Mouse (Mus musculus) T-cell, adult 2 months (primary cell): ENCODE results near the gene Ube2e1.

Experiments used
- DNase-seq: peaks from one replicate; pipeline ENCODE4 v3.0.0; 2022; ENCODE audit warnings: low spot score

Gene Ube2e1

DNA sequence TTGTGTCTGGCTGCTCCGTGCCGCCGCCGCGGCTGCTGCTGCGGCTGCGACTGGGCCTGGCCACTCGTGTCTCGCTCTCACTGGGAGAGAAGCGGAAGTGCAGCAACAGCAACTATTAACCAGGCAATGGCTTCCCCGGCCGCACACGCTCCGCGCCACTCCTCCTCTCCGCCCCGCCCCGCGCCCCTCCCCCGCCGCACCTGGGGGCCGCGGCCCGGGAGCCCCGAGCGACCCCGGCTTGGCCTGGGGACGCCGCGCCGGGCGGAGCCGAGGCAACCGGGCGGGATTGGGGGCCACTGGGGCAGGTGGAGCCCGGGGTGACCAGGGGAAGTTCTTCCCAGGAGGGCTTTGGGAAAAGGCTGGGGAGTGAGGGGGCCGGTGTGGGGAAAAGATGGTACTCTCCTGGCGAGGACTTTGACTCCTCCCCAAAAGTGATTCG is at the start of gene Ube2e1:
Ube2e1 (minus strand) TSS at position 167 of the 439 bp plus-strand sequence.
- DNase-seq, result peak; percentile 79

- no peak for DNase-seq
Observed at GRCm38 (mm10) chr14:18379841-18380240, 48.2 kb upstream of the Ube2e1 start.

DNA sequence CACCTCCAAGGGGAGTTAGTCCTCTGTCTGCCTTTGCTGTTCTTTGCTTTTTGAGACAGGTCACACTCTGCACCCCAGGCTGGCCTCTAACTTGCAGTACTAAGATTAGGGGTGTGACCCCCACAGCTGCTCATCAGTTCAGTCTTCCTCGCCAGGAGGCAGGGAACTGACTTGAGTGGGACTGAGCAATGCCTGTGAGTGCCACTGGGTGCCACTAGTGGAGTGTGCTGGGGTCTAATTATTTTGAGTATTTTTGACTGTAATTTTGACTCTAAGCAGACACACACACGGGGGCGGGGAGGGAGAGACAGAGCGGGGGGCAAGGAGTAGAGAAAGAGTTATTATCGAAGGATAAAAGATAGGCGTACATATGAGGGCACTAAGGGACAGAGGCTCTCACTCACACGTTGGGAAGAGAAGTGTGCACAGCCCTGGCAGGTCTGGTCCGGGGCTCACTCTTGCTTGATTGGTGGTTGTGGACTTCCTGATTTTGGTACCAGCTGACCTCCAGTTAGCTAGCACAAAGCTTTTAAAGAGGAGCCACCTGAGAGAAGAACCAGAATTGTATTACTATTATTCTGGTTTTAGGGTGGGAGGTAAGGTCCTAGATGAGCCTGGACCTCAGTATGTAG is 46.4 kb upstream of the Ube2e1 start:
- DNase-seq, result no peak

GRCm38 (mm10) chr14:18376206-18376605 is 44.5 kb upstream of the Ube2e1 start:
- no peak for DNase-seq

DNA sequence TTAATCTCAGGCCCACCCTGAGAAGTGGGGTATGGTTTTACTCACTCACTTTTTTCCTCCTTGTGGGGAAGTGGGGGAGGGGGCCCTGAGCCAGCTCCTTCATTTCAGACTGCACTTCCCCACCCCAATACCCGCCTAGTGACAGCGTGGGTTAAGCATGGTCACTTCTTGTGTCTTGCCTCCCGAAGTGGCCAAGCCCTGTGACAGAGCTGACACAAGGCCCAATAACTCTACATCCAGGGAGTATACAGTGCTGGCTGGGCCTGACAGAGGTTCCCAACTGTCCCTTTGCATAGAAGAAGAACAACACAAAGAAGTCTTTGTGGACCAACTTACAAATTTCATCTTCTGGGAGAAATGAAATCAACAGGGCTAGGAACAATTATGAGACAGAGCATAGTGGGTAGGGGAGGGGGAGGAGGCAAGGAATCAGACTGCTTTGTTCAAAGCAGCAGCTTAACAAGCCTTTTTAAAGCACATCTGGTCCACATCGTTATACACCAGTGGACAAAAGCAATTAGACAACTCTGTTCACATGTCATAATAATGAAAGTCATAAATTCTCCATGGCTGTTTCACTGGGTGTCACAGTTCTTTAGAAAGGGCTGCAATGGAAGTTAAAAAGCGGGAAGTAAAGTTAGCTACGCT is 42.2 kb upstream of the Ube2e1 start:
- DNase-seq, result no peak

DNA sequence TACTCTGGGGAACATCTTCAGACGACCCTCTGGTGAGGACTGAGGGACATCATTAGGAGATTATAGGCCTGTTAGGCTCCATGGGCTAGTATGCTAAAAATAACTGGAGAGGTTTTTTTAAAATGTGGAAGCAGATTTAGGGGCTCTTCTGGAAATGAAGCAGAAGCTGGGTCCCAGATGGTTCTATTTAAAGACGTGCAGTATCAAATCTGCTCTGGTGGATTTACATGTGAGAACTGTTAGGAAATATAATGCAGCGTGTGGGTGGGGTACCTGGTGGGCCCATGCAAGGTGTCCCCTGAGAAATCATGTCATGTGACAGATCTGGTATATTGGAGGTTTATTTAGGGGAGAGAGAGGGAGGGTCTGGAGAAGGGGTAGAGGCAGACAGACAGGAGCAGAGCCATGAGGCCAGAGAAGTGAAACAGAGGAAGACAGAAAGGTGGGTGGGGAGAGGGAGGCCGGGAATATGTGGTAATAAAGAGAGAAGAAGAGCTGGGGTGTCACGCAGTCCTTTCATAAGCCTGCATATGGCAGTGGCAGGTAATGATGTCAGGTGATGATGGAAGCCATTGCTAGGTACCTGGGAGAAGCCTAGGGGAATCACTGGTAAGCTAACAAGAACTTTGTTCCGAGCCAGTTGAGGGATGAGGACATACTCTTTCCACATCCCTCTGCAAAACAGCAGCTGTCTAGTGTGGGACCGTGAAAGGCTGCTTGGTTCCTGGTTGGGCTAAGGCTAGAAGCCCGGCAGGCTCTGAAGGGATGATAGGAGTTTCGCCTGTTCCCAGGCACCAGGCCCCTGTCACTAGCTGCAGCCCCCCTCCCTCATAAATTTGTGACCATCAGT is 41.3 kb upstream of the Ube2e1 start:
- no peak for DNase-seq

GRCm38 (mm10) chr14:18369031-18369430 is 37.4 kb upstream of the Ube2e1 start:
- no peak for DNase-seq

DNA sequence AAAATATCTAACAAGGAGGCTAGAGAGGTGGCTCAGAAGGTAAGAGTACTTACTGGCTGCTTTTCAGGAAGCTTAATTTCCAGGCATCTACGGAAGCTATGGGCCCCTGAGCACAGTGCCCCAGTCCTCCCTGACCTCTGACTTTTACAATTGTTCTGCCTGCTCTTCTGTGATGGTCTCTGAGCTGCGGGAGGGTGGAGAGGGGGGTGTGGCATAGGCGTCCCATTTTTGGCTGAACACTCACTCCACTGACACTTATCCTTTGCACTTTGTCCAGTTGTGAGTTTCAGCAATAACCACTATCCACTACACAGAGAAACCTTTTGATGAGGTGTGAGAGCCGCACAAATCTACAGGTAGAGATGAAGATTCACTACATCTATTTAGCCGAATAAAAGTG is 35.4 kb upstream of the Ube2e1 start:
- DNase-seq, result no peak

- no peak for DNase-seq
Observed at GRCm38 (mm10) chr14:18364321-18364720, 32.7 kb upstream of the Ube2e1 start.

DNA sequence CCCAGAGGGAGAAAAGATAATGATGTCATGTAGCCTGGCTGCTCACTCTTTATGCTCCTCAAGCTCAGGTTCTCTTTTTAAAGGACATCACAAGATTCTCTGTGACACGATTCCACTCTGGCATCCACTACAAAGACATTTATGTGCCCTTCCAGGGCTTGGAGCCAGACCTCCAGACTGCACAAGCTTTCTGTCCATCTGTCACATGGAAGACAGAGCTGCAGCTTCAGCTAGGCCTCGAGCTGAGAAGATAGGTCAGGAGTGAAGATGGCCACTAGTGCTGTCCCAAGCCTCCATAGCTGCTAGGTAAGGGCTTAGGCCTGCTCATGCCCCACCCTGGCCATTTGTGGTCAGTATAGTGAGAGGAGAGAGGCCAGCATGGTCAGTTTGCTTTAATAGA is 24.8 kb upstream of the Ube2e1 start:
- no peak for DNase-seq

DNA sequence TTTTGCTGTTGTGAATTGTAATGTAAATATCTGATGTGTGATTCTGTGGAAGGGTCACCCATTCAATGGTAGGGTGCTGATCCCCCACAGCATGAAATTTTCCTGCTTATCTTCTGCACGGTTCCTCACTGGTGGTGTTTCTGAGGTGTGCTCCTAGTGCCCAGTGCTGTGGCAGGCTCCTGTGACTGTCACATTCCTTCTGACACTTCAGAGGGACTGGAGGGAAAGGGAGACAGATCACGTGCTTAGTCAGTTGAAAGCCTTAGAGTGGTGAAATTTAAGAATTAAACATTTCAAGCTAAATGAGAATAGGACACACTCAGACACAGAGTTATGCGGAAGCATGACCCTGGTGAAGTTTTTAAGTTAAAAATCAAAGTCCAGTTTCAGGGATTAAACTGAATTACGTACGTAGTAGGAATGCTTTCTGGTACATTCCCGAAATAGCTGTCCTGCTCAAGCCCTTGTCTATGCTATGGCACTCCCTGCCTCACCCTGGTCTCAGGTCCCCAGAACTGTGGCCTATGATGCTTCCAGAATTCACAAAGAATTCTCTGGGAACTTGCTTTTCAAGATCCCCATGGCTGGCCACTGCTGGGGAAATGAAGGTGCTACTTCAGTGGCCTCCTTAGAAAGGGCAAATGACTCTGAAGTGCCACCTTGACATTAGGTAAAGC is 24.0 kb upstream of the Ube2e1 start:
- DNase-seq, result no peak

GRCm38 (mm10) chr14:18353525-18353924 is 21.9 kb upstream of the Ube2e1 start:
- no peak for DNase-seq

- no peak for DNase-seq
Observed at GRCm38 (mm10) chr14:18352934-18353333, 21.3 kb upstream of the Ube2e1 start.

GRCm38 (mm10) chr14:18350680-18351079 is 19.0 kb upstream of the Ube2e1 start:
- DNase-seq, result no peak

GRCm38 (mm10) chr14:18349871-18350270 is 18.2 kb upstream of the Ube2e1 start:
- DNase-seq, result no peak

DNA sequence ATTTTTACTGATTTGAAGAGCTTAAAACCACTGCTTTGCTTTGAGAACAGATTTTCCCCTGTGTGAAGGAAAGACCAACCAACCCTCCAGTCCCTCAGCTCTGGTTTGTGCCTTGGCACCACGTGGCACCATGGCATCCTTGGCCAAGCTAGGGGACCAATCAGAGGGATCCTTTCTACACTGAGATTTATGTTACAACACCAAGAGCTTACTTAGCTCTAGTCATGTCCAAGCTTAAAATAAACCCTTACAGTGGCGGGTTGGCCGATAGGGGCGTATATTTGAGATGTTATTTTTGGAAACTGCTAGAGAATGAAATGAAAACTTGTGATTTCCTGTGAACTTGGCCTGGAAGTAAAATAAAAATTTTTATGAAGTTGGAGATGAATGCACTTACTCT is 11.9 kb upstream of the Ube2e1 start:
- DNase-seq, result no peak

DNA sequence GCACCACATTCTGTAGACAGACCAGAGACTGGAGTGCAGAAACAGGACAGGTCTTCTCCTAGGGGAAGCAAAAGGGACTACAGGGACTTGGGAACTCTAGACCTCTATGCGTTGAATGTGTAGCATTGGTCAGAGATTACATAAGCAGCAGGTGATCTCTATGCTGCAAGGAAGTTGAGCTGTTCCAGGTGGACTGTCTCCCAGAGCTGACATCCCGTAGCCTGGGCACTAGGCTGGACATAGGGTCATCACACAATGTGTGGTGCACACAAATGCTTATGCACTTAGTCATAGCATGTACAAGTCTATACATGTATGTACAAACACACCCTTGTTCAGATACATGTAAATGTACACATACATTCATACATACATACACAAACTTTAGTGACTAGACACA is 11.1 kb upstream of the Ube2e1 start:
- DNase-seq, result no peak

- no peak for DNase-seq
Observed at GRCm38 (mm10) chr14:18341088-18341487, 9.4 kb upstream of the Ube2e1 start.

- DNase-seq, result no peak
Observed at GRCm38 (mm10) chr14:18336106-18336505, 4.4 kb upstream of the Ube2e1 start.

GRCm38 (mm10) chr14:18330789-18331692 is 618 bp downstream of the Ube2e1 start:
- peak; percentile 31 for DNase-seq

GRCm38 (mm10) chr14:18326968-18327672 is 4.5 kb downstream of the Ube2e1 start:
- no peak for DNase-seq
